Mouse (Mus musculus) liver, postnatal 0 days (tissue): ENCODE measurements at regions not wholly inside any gene's neighbourhood (a gene's known extent, or its start where the extent isn't known, plus 50 kb on each side); places are given as distances from the start of the nearest gene placed in this dataset.

ENCODE experiments used
- ATAC-seq: fragments of 200-750 bp; cut with Nextera tagmentation; 2 replicates; pipeline ENCODE4 v1.8.0; 2017; ENCODE audit warnings: mild to moderate bottlenecking, moderate library complexity
- DNase-seq: peaks from one replicate; pipeline ENCODE4 v3.0.0-alpha.2; 2016
- H3K27ac ChIP-seq: fragments of 300-500 bp; sonication (generic); 2 replicates; pipeline ENCODE4 v1.5.1; 2014; ENCODE audit warnings: antibody characterized with exemption, moderate library complexity, mild to moderate bottlenecking, low read depth
- H3K27me3 ChIP-seq: fragments of 300-500 bp; sonication (generic); 2 replicates; pipeline ENCODE4 v1.6.1; 2014; ENCODE audit warnings: low read length, control low read depth, mixed read lengths; ENCODE audit not compliant: insufficient read depth
- H3K36me3 ChIP-seq: fragments of 300-500 bp; sonication (generic); replicated peaks from 2 replicates; pipeline ENCODE4 v1.6.1; 2014; ENCODE audit warnings: mild to moderate bottlenecking, control low read depth, low read length, moderate library complexity, mixed read lengths; ENCODE audit not compliant: insufficient read depth
- H3K4me1 ChIP-seq: fragments of 300-500 bp; sonication (generic); 2 replicates; pipeline ENCODE4 v1.6.1; 2014; ENCODE audit warnings: antibody characterized with exemption, mild to moderate bottlenecking, control low read depth; ENCODE audit not compliant: insufficient read depth
- H3K4me2 ChIP-seq: fragments of 300-500 bp; sonication (generic); 2 replicates; pipeline ENCODE4 v1.6.1; 2014; ENCODE audit warnings: low read depth, mild to moderate bottlenecking, low read length, moderate library complexity, mixed read lengths
- H3K4me3 ChIP-seq: fragments of 300-500 bp; sonication (generic); 2 replicates; pipeline ENCODE4 v1.5.1; 2014; ENCODE audit warnings: low read depth, low read length
- H3K9ac ChIP-seq: fragments of 300-500 bp; sonication (generic); replicated peaks from 2 replicates; pipeline ENCODE4 v1.6.1; 2014; ENCODE audit warnings: mild to moderate bottlenecking, moderate library complexity
- H3K9me3 ChIP-seq: fragments of 300-500 bp; sonication (generic); 2 replicates; pipeline ENCODE4 v1.6.1; 2016; ENCODE audit warnings: mild to moderate bottlenecking, control low read depth, low read length, mixed read lengths
- CTCF ChIP-seq: sonication (generic); IDR thresholded peaks from 2 replicates; pipeline ENCODE4 v1.5.1; 2016; ENCODE audit warnings: antibody characterized with exemption, low read depth
- EP300 ChIP-seq: IDR thresholded peaks from 2 replicates; pipeline ENCODE4 v1.6.1; 2016; ENCODE audit warnings: antibody characterized with exemption, low read depth, mild to moderate bottlenecking
- WGBS: fragments of 180-500 bp; shearing (Covaris S2); extraction: QIAGEN DNeasy Blood & Tissue Kit; methylation state at CpG from one replicate; pipeline ENCODE4 v1.1.7; 2014; ENCODE audit not compliant: insufficient replicate concordance; 5-methylcytosine and 5-hydroxymethylcytosine counted together

- Histone ChIP-seq H3K36me3 (no peaks in the 10 kb centered on the region), H3K4me3 (no peak overlapping the region), H3K27ac (no peak overlapping the region), H3K4me2 (no peak overlapping the region), H3K9ac (no peak overlapping the region), H3K27me3 (no peaks in the 10 kb centered on the region), H3K9me3 (no peaks in the 10 kb centered on the region; the same call in 1 of the 2 replicates), H3K4me1 (peaks cover under 1% of the 10 kb centered on the region; the same call in 1 of the 2 replicates)
- WGBS: 56% methylated on average over 7 of the region's 7 CpGs
- no peak for ATAC-seq
- TF ChIP-seq EP300 (no peak), CTCF (no peak)
- DNase-seq: no peak
Measured at GRCm38 (mm10) chr2:133460814-133461213, 91.1 kb upstream of the Bmp2 start.

DNA sequence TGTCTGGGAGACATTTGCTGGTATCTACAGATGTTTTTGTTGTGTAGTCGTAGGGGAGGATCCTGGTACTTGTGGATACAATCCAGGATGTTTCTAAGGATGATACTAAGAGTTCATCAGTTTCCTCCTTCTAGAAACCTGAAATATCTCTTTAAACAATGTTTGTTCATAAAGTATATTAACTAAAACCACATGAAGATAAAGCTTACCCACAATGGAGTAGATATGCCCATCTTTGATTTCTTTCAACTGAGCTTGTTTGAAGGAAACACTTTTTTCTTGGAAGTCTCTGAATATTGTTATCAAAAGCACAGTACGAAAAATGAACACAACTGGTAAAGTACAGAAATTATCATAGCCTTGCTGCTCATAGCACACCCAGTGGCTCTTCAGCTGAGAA is 89.6 kb upstream of the Bmp2 start:
- Histone ChIP-seq H3K9ac (no peak overlapping the region), H3K9me3 (no peaks in the 10 kb centered on the region; the same call in 1 of the 2 replicates), H3K27ac (no peak overlapping the region), H3K4me2 (no peak overlapping the region), H3K4me3 (no peak overlapping the region), H3K36me3 (no peaks in the 10 kb centered on the region), H3K27me3 (no peaks in the 10 kb centered on the region), H3K4me1 (no peaks in the 10 kb centered on the region; the same call in 1 of the 2 replicates)
- TF ChIP-seq CTCF (no peak), EP300 (no peak)
- 66% methylated on average over 2 of the region's 2 CpGs for WGBS
- DNase-seq (no peak), ATAC-seq (no peak)

DNA sequence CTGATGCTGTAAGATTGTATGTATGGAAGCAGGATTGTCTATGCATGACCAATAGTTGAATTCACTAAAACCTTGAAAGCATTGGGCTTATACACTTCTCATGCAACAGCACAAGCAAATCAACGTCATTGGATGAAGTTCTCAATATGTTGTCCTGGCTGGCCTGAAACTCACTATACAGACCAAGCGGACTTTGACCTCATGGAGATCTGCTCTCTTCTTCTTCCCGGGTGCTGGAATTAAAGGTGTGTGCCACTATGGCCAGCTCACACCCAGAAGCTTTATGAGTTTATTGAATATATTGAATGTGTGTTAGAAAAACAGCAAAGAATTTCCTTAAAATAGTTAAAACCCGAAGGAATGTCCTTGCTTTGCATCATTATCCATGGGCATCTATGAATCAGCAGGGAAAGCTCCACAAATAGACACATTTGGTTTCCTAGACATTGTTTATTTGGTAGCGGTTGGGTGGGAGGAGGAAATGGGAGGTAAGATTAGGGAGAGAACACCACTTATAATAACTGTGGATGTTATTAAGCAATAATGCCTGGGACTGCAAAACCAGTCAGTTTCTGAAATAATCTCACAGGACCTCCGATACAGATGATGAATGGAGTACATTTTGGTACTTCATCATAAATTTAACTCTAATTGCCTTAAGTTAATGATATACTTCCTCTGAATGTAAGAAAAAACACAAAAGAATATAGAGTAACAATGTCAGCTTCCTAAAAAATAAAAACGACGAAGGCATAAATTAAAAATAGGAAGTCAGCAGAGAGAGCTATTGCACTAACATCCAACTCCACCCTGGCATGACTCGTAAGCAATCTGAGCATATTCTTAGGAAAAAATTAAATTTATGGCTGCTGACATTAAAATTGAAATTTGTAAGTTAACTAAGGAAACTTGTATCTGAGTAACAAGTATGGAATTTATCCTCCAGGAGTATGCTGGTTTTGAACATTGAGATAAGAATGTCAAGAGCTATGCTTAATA is 84.5 kb upstream of the Bmp2 start:
- Histone ChIP-seq H3K4me1 (no peaks in the 10 kb centered on the region), H3K9ac (no peak overlapping the region), H3K9me3 (no peaks in the 10 kb centered on the region; the same call in 1 of the 2 replicates), H3K27ac (no peak overlapping the region), H3K36me3 (no peaks in the 10 kb centered on the region), H3K4me2 (no peak overlapping the region), H3K27me3 (no peaks in the 10 kb centered on the region), H3K4me3 (no peak overlapping the region)
- TF ChIP-seq CTCF: no peak
- peak; percentile 58; the same call in 1 of the 2 replicates for TF ChIP-seq EP300
- WGBS: 53% methylated on average over 9 of the region's 9 CpGs
- no peak for DNase-seq
- peak; percentile 45 for ATAC-seq

DNA sequence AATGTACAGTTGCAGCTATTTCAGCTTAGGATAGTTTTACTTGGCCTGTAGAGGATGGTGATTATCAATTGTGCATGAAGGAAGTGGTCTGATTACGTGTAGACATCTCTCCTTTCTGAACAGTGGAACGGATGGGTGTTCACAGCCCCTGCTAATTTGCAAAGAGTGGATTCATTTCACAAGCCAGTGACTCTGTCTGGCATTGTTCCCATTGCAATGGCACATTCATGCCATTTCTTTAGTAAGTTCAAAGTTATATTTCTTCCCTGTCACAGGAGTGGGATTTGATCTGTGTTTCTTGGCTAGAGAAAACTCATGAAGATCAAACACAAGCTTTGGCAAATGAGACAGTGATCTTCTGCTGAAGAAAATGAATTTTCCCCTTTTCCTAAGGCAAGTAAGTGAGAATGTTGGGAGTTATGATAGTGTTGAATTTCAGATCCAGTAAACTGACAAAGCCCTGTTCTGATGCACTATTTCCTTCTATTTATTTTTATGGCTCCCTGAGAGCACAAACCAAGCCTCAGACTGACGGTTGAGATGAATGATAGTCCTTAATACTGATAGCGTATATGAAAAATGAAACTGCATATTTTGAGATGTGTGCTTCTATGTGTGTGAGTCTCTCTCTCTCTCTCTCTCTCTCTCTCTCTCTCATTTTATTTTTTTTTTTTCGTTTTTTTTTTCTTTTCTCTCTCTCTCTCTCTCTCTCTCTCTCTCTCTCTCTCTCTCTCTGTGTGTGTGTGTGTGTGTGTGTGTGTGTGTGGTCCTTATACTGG is 78.8 kb upstream of the Bmp2 start:
- Histone ChIP-seq H3K27ac (no peak overlapping the region), H3K9ac (no peak overlapping the region), H3K4me1 (no peaks in the 10 kb centered on the region), H3K36me3 (no peaks in the 10 kb centered on the region), H3K4me3 (no peak overlapping the region), H3K27me3 (no peaks in the 10 kb centered on the region), H3K4me2 (no peak overlapping the region), H3K9me3 (no peaks in the 10 kb centered on the region)
- WGBS: 49% methylated on average over 5 of the region's 5 CpGs
- TF ChIP-seq CTCF: no peak
- ATAC-seq: no peak
- DNase-seq: no peak

GRCm38 (mm10) chr2:133474174-133474573 is 77.8 kb upstream of the Bmp2 start:
- H3K9ac ChIP-seq: no peak overlapping the region
- no peaks in the 10 kb centered on the region for H3K27me3 ChIP-seq
- H3K9me3 ChIP-seq: no peaks in the 10 kb centered on the region
- no peaks in the 10 kb centered on the region for H3K4me1 ChIP-seq
- no peak overlapping the region for H3K4me2 ChIP-seq
- WGBS: 77% methylated on average over 1 of the region's 1 CpGs
- DNase-seq (no peak), ATAC-seq (no peak)
- H3K27ac ChIP-seq: no peak overlapping the region
- no peaks in the 10 kb centered on the region for H3K36me3 ChIP-seq
- TF ChIP-seq CTCF: no peak
- no peak overlapping the region for H3K4me3 ChIP-seq

- Histone ChIP-seq H3K4me2 (no peak overlapping the region), H3K4me1 (peaks cover 14% of the 10 kb centered on the region), H3K4me3 (no peak overlapping the region), H3K27me3 (no peaks in the 10 kb centered on the region), H3K36me3 (no peaks in the 10 kb centered on the region), H3K9me3 (no peaks in the 10 kb centered on the region), H3K9ac (no peak overlapping the region), H3K27ac (0 out of 2 replicates have a peak overlapping the region, but pooled peaks have one; percentile 16)
- TF ChIP-seq CTCF (no peak), EP300 (no peak)
- ATAC-seq (peak; percentile 68), DNase-seq (no peak)
- 41% methylated on average over 3 of the region's 3 CpGs for WGBS
Measured at GRCm38 (mm10) chr2:133480870-133481269, 71.1 kb upstream of the Bmp2 start.
